Mouse (Mus musculus): ENCODE results near the gene Ano6. TPM values are rescaled to one million over a fixed set of nuclear protein-coding genes. Genes with fewer than 3 reads are reported as not detected.

Gene Ano6
- total RNA-seq, 2 experiments from 2014 or later, result 10.5 to 18.0 TPM

DNA sequence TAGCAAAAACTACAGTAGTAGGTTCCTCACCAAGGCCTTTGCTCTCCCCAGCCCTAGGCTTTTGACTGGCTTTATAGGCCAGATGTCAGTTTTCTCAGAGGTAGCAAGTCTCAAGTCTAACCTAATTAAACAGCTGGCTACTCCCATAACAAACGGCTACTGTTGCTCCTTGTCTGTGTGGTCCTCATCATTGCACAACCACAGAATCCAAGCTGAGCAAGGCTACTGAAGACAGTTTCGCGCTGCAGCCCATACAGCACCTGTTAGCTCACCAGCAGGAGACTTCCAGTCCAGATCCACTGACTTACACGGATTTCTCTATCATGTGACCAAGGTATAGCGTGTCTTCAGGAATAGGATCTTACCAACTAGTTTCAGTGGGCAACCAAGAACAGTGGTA is 55.5 kb downstream of the Ano6 start:
- ATAC-seq (replicated peaks; ENCODE audit: low FRiP score, low TSS enrichment, poor library complexity, severe bottlenecking), result no peak

DNA sequence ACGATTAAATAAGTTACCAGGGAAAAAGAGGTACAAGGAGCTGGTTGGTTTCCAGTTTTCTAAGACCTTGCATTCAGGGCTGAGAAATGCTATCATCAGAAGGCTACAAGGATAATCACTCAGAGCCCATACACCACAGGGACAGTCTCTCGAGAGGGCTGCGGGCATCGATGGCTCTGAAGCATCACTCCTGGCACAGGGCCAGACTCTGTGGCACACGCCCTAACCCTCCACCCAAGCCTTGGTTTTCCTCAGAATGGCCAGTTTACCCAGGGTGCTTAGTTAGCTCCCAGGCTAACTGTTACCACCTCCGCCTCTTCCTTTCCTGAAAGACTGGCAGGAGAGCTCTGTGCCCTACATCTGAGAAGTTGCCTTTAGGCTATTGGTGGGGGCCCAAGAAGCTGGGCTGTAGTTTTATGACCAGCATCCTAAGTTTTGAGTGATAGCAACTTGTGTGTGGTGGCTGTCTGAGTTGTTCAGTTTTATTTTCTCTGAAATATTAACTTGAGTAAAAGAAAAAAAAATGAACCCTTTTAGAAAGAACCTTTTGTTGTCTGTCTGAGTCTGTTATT is 57.9 kb downstream of the Ano6 start:
- peak; percentile 84 for ATAC-seq (replicated peaks; ENCODE audit: low FRiP score, low TSS enrichment, poor library complexity, severe bottlenecking)

- ATAC-seq (replicated peaks; ENCODE audit: low FRiP score, low TSS enrichment, poor library complexity, severe bottlenecking), result peak; percentile 62
Observed at GRCm38 (mm10) chr15:95849513-95850411, 59.1 kb downstream of the Ano6 start.

DNA sequence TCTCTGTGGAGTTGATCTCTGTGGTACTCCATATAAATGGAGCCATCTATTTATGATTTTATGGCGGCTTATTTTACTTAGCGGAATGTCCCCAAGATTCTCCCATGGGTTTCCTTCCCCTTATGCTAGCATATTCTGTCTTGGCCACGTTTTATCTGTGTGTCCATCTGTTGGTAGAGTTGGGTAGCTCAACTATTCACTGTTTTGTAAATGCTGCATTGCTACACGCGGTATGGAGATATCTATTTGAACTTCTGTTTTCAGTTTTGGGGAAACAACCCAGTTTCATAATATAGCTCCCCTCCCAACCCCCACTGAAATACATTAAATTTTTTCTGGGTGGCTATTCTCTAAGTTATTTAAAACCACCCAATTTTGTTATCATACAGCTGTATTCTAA is 59.9 kb downstream of the Ano6 start:
- peak; percentile 77 for ATAC-seq (replicated peaks; ENCODE audit: low FRiP score, low TSS enrichment, poor library complexity, severe bottlenecking)

DNA sequence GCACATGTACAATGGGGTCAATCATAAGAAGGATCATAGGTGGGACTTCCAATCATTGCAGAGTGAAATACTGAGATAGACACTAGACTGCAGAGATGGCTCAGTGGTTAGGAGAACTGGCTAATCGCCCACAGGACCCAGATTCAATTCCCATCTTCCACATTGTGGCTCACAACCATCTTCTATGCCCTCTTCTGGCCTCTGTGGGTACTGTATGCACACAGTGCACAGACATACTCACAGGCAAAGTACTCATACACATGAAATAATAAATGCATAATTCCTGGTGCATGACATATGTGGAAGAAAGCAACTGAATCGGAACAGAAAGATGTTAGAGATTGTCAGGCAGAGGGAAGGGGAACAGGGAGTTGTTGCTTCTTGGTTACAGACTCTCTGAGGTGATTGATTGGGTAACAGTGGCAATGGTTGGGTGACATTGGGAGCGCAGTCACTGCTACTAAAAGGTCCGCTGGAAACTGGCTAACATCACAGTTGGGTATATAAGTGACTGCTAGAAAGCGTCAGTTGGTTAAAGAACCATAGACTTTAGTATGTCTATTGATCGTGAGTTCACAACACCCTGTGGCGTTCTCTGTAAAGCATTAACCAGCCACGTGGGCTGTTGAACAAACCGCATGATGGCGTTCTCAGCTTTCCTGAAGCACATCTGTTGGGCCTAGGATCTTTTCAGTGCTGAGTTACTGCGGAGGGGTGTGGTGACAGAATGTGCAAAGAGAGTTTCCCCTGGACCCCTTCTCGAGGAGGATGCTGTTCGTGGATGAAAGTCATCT is 64.6 kb downstream of the Ano6 start:
- no peak for ATAC-seq (replicated peaks; ENCODE audit: low FRiP score, low TSS enrichment, poor library complexity, severe bottlenecking)

GRCm38 (mm10) chr15:95855953-95856352 is 65.3 kb downstream of the Ano6 start:
- no peak for ATAC-seq (replicated peaks; ENCODE audit: low FRiP score, low TSS enrichment, poor library complexity, severe bottlenecking)

DNA sequence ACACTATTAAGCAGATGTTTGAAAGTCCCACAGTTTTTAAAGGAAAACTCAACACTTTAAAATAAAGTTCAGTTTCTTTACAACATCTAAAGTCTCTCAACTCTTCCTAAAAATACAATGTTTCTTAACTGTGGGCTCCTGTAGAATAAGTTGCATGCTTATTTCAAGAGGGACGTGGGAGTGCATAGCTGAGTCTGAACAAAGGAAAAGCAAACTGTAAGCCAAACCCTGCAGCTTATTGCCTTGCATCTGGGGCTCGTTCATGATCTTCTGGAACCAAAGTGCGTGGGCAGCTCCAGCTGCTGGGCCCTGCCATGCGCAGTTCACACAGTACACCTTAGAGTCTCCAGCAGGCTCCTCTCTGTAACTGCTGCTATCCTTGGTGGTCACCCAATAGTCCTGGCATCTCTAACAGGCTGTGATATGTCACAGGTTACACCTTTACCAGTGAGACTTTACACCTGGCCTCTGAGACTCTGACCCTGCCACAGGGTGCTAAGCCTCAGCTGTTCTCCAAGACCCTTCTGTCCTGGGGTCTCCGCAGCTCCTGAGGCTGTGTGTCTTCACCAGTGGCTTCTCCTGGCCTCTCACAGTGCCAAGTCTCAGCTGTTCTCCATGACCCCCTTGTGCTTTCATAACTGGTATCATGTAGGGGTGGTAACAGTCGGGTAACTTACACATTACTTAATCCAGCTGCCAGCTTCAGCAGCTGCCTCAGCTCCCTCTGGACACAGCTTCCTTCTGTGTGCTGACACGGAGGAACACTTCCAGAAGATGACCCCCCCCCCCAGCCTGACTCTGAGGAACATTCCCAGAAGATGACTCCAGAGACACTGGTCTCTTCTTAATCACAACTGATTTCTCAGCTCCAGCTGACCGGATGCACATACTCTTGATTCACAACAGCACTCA is 66.3 kb downstream of the Ano6 start:
- no peak for ATAC-seq (replicated peaks; ENCODE audit: low FRiP score, low TSS enrichment, poor library complexity, severe bottlenecking)

DNA sequence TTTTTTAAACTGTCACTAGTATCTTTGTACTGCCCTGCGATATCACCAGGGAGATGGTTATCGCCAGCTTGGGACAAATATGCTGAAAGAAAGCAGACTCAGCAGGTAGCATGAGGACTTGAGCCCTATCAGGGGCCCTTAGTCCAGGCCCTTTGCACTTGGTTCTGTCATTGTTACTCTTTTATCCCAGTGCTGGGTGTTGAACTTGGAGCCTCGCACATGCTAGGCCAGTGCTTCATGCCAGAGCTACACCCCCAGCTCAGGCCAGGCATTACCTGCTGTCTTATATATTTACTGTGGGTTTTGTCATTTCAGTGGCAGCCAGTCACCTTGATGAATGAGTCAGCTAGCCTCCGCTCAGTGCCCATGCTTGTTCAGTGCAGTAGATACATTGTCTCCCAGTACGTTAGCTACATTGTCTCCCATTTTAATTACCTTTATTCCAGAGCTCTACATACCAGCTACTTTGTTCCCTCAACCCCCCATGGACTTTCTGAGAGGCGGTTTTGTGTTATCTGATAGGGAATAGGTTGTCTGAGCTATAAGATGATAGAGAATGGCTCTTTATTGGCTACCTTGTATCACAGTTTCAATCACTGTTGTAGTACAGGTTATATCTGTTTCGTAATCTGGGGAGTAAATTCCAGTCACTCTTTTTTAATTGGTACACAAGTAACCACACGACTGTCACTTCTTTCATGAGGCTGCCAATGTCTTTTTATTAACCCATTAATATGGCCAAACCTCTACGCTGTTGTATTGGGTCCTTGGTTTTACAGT is 68.4 kb downstream of the Ano6 start:
- ATAC-seq (replicated peaks; ENCODE audit: low FRiP score, low TSS enrichment, poor library complexity, severe bottlenecking), result 0 out of 2 replicates have a peak, but pooled peaks have one; percentile 26

DNA sequence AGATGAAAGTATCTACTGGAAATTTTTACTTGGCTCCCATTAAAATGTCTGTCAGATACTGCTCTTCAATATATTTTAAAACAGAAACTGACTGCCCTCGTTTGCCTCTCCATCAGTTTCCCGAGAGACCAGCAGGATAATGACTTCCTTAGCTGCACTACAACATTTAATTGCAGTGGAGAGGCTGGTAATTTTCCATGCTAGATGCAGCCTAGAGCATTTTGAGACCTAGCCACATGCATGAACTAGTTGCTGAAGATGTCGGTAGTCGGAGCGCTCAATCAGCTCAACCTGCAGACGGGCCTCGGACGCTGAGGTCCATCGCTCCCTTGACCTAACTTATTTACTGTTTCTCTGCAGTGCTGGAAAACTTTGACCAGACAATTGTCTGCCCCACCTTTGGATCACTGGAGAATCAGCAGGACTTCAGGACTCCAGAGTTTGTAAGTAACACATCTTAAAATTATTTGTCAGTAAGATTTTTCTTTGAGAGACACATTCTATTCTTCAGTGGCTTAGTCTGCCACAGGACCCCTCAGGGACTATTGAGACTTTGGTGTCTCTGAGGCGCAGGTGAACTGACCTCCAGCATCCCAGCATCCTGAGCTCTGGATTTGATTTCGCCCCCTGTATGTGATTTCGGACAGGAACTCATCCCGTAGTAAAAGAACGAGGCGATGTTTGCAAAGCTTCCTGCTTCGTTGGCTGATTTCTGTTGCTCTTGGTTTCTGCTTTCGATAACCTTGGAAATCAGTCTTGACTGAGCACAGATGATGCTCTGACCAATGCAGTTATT is 73.4 kb downstream of the Ano6 start:
- ATAC-seq (replicated peaks; ENCODE audit: low FRiP score, low TSS enrichment, poor library complexity, severe bottlenecking), result no peak

- ATAC-seq (replicated peaks; ENCODE audit: low FRiP score, low TSS enrichment, poor library complexity, severe bottlenecking), result no peak
Observed at GRCm38 (mm10) chr15:95865311-95866100, 74.9 kb downstream of the Ano6 start.

DNA sequence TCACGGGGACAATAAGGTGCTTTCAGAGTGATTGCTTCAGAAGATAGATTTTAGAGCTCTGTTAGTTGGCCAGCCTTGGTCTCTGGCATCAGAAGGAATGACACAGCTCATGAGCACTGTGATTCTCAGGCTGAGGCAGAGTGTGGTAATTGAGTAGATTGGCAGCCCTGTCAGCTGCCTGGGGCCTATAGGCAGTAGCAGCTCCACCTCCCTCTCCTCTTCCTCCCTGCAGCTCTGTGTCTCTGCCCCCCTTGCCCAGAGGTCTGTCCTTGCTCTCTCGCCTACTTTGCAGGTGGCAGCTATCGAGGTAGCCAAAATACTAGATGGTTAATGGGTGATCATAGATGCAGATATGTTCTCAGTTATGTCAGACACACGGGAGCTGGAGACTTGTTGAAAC is 77.5 kb downstream of the Ano6 start:
- ATAC-seq (replicated peaks; ENCODE audit: low FRiP score, low TSS enrichment, poor library complexity, severe bottlenecking), result no peak

DNA sequence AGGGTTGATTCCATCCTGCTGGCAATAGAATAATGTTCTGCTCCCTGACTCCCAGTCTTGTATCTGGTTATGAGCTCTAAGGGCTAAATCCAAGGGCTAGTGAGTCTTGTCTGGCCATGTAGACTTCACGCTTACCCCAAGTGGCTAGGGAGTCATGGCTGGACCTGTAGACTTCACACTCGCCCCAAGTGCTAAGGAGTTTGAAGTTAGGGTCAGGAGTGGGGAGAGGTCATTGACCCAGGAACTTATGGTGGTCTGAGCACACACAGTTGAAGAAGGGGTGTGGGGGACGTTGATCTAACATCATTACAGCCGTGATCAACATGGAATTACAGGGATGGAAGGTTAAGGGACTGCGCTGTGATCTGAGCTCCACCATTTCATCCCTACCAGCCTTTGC is 79.0 kb downstream of the Ano6 start:
- no peak for ATAC-seq (replicated peaks; ENCODE audit: low FRiP score, low TSS enrichment, poor library complexity, severe bottlenecking)

GRCm38 (mm10) chr15:95871631-95872030 is 81.0 kb downstream of the Ano6 start:
- ATAC-seq (replicated peaks; ENCODE audit: low FRiP score, low TSS enrichment, poor library complexity, severe bottlenecking), result no peak

DNA sequence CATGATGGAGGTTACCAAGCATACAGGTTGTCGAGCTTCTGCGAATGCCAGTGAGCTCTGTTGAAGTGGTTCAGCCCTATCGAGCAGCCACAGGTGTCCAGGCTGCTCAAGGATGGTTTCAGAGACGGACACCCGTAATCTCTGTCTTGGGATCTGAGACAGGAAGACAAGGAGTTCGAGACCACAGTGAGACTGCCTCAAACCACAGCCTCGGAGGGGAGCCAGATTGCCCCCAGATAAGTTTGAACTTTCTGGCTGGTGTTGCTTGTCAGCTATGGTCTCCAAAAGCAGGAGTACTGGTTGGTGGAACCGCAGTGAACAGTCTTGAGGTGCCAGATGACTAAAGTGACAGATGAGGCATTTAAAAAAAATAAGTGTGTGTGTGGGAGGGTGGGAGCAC is 81.8 kb downstream of the Ano6 start:
- ATAC-seq (replicated peaks; ENCODE audit: low FRiP score, low TSS enrichment, poor library complexity, severe bottlenecking), result peak; percentile 75

DNA sequence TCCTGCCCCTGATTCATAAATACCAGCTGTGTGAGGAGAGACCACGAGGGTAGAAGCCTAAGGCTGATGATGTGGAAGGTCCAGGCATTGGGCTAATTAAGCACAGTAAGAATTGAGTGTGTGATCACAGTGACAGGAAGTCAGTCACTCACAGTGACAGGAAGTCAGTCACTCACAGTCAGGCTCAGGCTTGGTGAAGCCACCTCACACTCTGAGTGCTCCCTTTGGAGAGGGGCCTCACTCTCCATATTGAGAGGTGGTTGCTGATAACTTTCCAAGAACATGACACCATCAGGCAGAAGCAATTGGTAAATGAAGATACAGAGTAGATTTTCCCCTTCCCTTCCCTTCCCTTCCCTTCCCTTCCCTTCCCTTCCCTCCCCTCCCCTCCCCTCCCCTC is 82.6 kb downstream of the Ano6 start:
- no peak for ATAC-seq (replicated peaks; ENCODE audit: low FRiP score, low TSS enrichment, poor library complexity, severe bottlenecking)

DNA sequence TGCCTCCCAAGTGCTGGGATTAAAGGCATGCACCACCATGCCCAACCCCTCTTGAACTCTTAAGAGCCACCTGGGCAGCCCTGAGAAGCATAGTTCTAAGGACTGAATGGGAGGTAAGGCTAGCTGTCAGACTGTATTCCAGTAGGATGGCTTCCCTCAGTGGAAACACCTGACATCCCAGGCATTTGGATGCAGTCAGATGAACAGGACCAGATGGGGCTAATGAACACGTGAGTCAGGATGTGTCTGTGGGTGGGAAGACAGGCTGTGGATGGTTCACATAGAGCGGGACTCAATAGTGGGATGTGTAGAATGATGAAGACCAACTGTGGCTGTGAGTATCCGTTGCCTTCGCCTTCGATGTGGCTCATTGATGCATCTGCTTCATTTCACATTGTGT is 83.6 kb downstream of the Ano6 start:
- no peak for ATAC-seq (replicated peaks; ENCODE audit: low FRiP score, low TSS enrichment, poor library complexity, severe bottlenecking)

- ATAC-seq (replicated peaks; ENCODE audit: low FRiP score, low TSS enrichment, poor library complexity, severe bottlenecking), result no peak
Observed at GRCm38 (mm10) chr15:95874726-95875125, 84.1 kb downstream of the Ano6 start.
